Mouse (Mus musculus) cerebellum, adult 2 months (tissue): Measurements from ENCODE around the gene Ppie.

Experiments used
- CTCF ChIP-seq: fragments of 200-500 bp; IDR thresholded peaks from 2 replicates; pipeline ENCODE4 v1.5.1; 2011; ENCODE audit warnings: low read depth, mild to moderate bottlenecking, control low read depth, low read length, moderate library complexity, borderline replicate concordance; ENCODE audit not compliant: insufficient read depth
- POLR2A ChIP-seq: fragments of 200-500 bp; IDR thresholded peaks from 2 replicates; pipeline ENCODE4 v1.6.1; 2011; ENCODE audit warnings: low read length, control low read depth, borderline replicate concordance; ENCODE audit not compliant: insufficient read depth

GRCm38 (mm10) chr4:123160571-123160970 lies 20.8 kb upstream of the Ppie start:
- TF ChIP-seq CTCF (no peak), POLR2A (no peak)
